In genomic region chr2:103569716-103570115, GRCm38 (mm10) we compare ENCODE assay signal across 8 mouse cellular contexts. TPM values are rescaled to one million over a fixed set of nuclear protein-coding genes. Genes with fewer than 3 reads are reported as not detected.
A peak's percentile ranks its signal among the peaks of the same experiment; 100 is the strongest.
DNase-seq lines count a peak whose midpoint lies in the region; ATAC-seq and TF ChIP-seq lines count a peak whose summit lies in the region.
"Had no signal": no experiment of that assay in that cellular context is flagged by ENCODE, and none has a peak within 500 bp of the region (broad histone marks: within the 10 kb centered on the region; RNA-seq: fewer than 3 reads in every experiment).

No protein-coding gene starts in this region.

- no peak overlapping the region for H3K9ac ChIP-seq in liver, embryonic 15.5 days
- H3K9ac ChIP-seq in liver, embryonic 11.5 days (ENCODE audit: low read depth, low read length), result no peak overlapping the region
- H3K9ac ChIP-seq in forebrain, embryonic 12.5 days, result no peak overlapping the region
- 0 out of 2 replicates have a peak overlapping the region, but pooled peaks have one; percentile 19 for H3K9ac ChIP-seq in hindbrain, embryonic 13.5 days
- H3K9ac ChIP-seq in midbrain, postnatal 0 days (replicated peaks; ENCODE audit: low read length, poor library complexity, severe bottlenecking), result no peak overlapping the region

- no peak for DNase-seq in liver, embryonic 11.5 days (ENCODE audit: low spot score)
- no peak for DNase-seq in midbrain, postnatal 0 days (ENCODE audit: low spot score)
- no peak for DNase-seq in frontal cortex, postnatal 10 days (ENCODE audit: low spot score in 2 of 2)
- no peak for DNase-seq in embryo, embryonic 9.5 days (ENCODE audit: extremely low spot score)
- DNase-seq: gastrocnemius, postnatal 14 days had no signal

- no peak for TF ChIP-seq CTCF in midbrain, postnatal 0 days (IDR thresholded peaks at IDR 0.05)

- H3K27ac ChIP-seq in liver, embryonic 15.5 days (replicated peaks), result no peak overlapping the region
- H3K27ac ChIP-seq in liver, embryonic 11.5 days (ENCODE audit: low read depth, low read length), result no peak overlapping the region
- H3K27ac ChIP-seq in forebrain, embryonic 12.5 days, result no peak overlapping the region
- H3K27ac ChIP-seq in hindbrain, embryonic 13.5 days, result no peak overlapping the region
- no peak overlapping the region for H3K27ac ChIP-seq in midbrain, postnatal 0 days (ENCODE audit: low read depth, low read length)

- no peaks in the 10 kb centered on the region for H3K9me3 ChIP-seq in liver, embryonic 15.5 days (replicated peaks)
- H3K9me3 ChIP-seq in liver, embryonic 11.5 days (ENCODE audit: control insufficient read depth, low read length), result no peaks in the 10 kb centered on the region
- no peaks in the 10 kb centered on the region for H3K9me3 ChIP-seq in forebrain, embryonic 12.5 days
- no peaks in the 10 kb centered on the region for H3K9me3 ChIP-seq in hindbrain, embryonic 13.5 days
- no peaks in the 10 kb centered on the region for H3K9me3 ChIP-seq in midbrain, postnatal 0 days (ENCODE audit: low read length)

- no peaks in the 10 kb centered on the region for H3K36me3 ChIP-seq in liver, embryonic 15.5 days (replicated peaks)
- no peaks in the 10 kb centered on the region for H3K36me3 ChIP-seq in liver, embryonic 11.5 days (ENCODE audit: control insufficient read depth, insufficient read depth, low read length)
- H3K36me3 ChIP-seq in forebrain, embryonic 12.5 days (replicated peaks), result no peaks in the 10 kb centered on the region
- H3K36me3 ChIP-seq in hindbrain, embryonic 13.5 days, result no peaks in the 10 kb centered on the region
- no peaks in the 10 kb centered on the region for H3K36me3 ChIP-seq in midbrain, postnatal 0 days (ENCODE audit: insufficient read depth, low read length)

- WGBS in liver, embryonic 15.5 days (ENCODE audit: insufficient replicate concordance), result 55% methylated on average over 1 of the region's 1 CpGs
- 68% methylated on average over 1 of the region's 1 CpGs for WGBS in liver, embryonic 11.5 days
- WGBS in forebrain, embryonic 12.5 days, result 69% methylated on average over 1 of the region's 1 CpGs
- WGBS in hindbrain, embryonic 13.5 days, result 67% methylated on average over 1 of the region's 1 CpGs
- WGBS in midbrain, postnatal 0 days, result 71% methylated on average over 1 of the region's 1 CpGs

- no peak overlapping the region for H3K4me3 ChIP-seq in liver, embryonic 15.5 days (replicated peaks)
- H3K4me3 ChIP-seq in liver, embryonic 11.5 days (ENCODE audit: low read depth, low read length), result no peak overlapping the region
- H3K4me3 ChIP-seq in forebrain, embryonic 12.5 days (replicated peaks), result no peak overlapping the region
- peak overlapping the region; percentile 75 for H3K4me3 ChIP-seq in hindbrain, embryonic 13.5 days
- no peak overlapping the region for H3K4me3 ChIP-seq in midbrain, postnatal 0 days (ENCODE audit: low read depth, low read length)

- ATAC-seq in liver, embryonic 15.5 days (ENCODE audit: insufficient read depth), result no peak
- no peak for ATAC-seq in liver, embryonic 11.5 days (replicated peaks; ENCODE audit: low FRiP score)
- no peak for ATAC-seq in forebrain, embryonic 12.5 days (ENCODE audit: low FRiP score)
- no peak for ATAC-seq in hindbrain, embryonic 13.5 days (ENCODE audit: low FRiP score)
- ATAC-seq in midbrain, postnatal 0 days (ENCODE audit: low FRiP score), result no peak

- peaks cover 73% of the 10 kb centered on the region for H3K27me3 ChIP-seq in liver, embryonic 15.5 days
- H3K27me3 ChIP-seq in liver, embryonic 11.5 days (replicated peaks; ENCODE audit: control insufficient read depth, insufficient read depth, low read length), result peaks cover 42% of the 10 kb centered on the region
- H3K27me3 ChIP-seq in forebrain, embryonic 12.5 days, result peaks cover 4% of the 10 kb centered on the region; the same call in 1 of the 2 replicates
- no peaks in the 10 kb centered on the region for H3K27me3 ChIP-seq in hindbrain, embryonic 13.5 days
- H3K27me3 ChIP-seq in midbrain, postnatal 0 days (ENCODE audit: insufficient read depth, low read length), result no peaks in the 10 kb centered on the region

- peaks cover 58% of the 10 kb centered on the region for H3K4me1 ChIP-seq in liver, embryonic 15.5 days (replicated peaks)
- H3K4me1 ChIP-seq in liver, embryonic 11.5 days (replicated peaks; ENCODE audit: control insufficient read depth, insufficient read depth, low read length), result peaks cover 22% of the 10 kb centered on the region
- peaks cover 53% of the 10 kb centered on the region for H3K4me1 ChIP-seq in forebrain, embryonic 12.5 days
- peaks cover 66% of the 10 kb centered on the region for H3K4me1 ChIP-seq in hindbrain, embryonic 13.5 days (replicated peaks)
- peaks cover 6% of the 10 kb centered on the region; the same call in 1 of the 2 replicates for H3K4me1 ChIP-seq in midbrain, postnatal 0 days (ENCODE audit: insufficient read depth, low read length)

- H3K4me2 ChIP-seq in liver, embryonic 15.5 days, result peak overlapping the region; percentile 92; the same call in 1 of the 2 replicates
- no peak overlapping the region for H3K4me2 ChIP-seq in liver, embryonic 11.5 days
- H3K4me2 ChIP-seq in forebrain, embryonic 12.5 days, result peak overlapping the region; percentile 97
- H3K4me2 ChIP-seq in hindbrain, embryonic 13.5 days, result peak overlapping the region; percentile 99
- peak overlapping the region; percentile 98 for H3K4me2 ChIP-seq in midbrain, postnatal 0 days (ENCODE audit: low read depth, low read length, poor library complexity, severe bottlenecking)

RNA-seq across cellular contexts. Expression of gene Abtb2, which starts 3.6 kb away (rescaled TPM):
- polyA plus RNA-seq in liver, embryonic 15.5 days (2015; fragmentation: Nextera tagmentation; extraction: Ambion mirVana), result 2.9 and 3.4 TPM in 2 replicates
- polyA plus RNA-seq in liver, embryonic 11.5 days (2014; fragmentation: Nextera tagmentation; extraction: Ambion mirVana), result 4.6 and 5.4 TPM in 2 replicates
- 14.9 and 15.7 TPM in 2 replicates for polyA plus RNA-seq in forebrain, embryonic 12.5 days (2016; fragmentation: Nextera tagmentation; extraction: Ambion mirVana)
- 10.9 and 13.1 TPM in 2 replicates for polyA plus RNA-seq in hindbrain, embryonic 13.5 days (2015; fragmentation: Nextera tagmentation; extraction: Ambion mirVana)
- 21.8 and 22.0 TPM in 2 replicates for total RNA-seq in midbrain, postnatal 0 days (2014; rRNA removed)
- 7.4 and 7.6 TPM in 2 replicates for polyA plus RNA-seq in midbrain, postnatal 0 days (2015; fragmentation: Nextera tagmentation; extraction: Ambion mirVana)
